Mouse (Mus musculus): ENCODE results near the gene L3mbtl3.

Gene L3mbtl3

DNA sequence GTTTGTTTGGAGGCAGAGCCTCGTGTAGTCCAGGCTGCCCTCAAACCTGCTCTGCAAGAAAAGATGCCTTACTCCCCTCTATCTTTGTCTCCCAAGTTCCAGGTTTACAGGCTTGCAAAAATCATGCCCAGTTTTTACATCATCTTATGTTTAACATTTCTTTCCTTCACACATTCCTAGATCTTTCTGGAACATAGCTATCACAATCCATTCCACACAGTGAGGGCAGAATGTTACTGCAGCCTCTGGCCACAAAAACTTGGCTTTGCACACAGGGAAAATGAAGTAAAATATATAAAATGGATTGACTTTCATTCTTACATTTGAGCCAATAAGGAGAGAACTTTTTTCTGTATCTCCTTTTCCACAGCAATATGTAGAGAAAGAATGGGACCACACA lies 136.7 kb downstream of the L3mbtl3 start:
- no peak for DNase-seq (ENCODE audit: low spot score)

DNA sequence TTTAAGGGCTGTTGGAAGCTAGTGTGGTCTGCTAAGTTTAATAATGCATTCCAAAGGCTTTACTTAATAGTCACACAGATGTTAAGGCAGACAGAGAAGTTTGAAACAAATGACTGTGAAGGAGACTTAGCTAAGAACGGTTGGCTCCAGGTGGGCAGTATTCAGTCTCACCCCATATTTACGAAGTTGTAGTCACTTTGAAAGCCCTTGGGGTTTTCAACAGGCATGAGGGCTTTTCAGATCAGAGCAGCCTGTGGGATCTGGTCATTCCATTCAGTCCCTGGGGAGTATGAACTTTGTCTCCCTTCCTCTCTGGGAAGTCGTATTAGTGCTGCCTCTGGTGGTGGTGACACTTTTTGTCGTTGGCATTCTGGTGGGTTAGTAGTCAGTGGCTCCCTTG lies 137.2 kb downstream of the L3mbtl3 start:
- DNase-seq (ENCODE audit: low spot score), result no peak

DNA sequence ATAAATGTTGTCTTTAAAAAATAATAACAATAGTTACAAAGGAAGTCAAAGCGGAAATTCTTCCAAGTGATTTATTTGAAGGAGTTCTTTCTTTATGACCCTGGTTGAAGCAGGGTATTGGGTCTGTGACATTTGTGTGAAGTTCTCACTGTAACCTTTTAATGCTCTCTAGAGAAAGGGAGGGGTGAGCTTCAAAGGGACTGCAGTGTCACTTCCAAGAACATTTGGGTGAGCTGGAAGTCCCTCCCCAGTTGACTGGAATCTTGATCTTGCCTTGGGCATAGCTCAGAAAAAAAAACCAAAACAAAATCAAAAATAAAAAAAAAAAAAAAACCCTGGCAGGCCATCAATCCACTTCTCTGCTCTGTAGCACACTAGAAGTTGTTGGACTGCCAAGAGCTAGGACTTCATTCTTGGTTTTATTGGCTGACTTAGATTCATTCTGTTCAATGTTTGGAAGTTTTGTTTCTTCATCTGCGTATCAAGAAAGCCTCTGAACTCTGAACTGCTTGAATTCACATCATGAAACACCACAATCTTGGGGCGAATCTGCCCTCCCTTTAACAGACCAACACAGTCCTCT lies 143.6 kb downstream of the L3mbtl3 start:
- no peak for DNase-seq (ENCODE audit: low spot score)

DNA sequence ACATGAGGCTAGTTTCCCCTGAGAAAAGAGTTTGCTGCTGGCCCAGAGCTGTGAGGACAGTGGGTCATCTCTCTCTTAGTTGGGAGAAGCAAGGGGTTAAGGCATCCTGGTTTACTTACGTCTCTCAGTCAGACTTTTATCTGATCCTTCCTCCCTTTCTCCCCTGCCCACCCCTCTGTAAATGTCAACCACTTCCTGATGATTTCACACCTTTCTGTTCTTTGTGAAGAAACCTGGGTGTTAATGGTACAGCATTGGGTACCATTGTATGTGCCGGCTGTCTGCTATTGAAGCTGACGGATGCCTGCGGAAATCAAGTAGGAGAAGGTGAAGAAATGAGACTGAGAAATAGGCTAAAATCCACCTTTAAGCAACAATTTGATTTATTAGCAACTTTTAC lies 146.3 kb downstream of the L3mbtl3 start, which contains the start of gene Samd3:
Gene Samd3 (plus strand): TSS at position 220 of the 400 bp plus-strand sequence.
- no peak for DNase-seq (ENCODE audit: low spot score)

DNA sequence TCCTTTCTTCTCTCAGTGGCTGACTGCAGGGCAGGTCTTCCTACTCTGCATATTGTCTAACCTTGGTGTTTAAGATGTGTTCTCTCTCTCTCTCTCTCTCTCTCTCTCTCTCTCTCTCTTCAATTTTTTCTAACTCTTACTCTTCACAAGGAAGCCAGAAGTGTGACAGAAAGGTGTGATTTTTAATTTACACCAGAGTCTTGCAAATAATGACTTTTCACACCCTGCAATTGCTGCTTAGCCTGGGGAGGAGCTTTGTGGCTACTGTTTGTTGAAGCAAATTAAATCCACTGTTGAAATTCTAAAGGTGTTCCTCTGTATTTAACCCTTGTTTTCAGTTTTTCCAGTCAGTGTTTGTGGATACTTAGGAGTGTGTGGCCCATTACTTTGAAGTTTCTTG lies 147.6 kb downstream of the L3mbtl3 start:
- no peak for DNase-seq (ENCODE audit: low spot score)

DNA sequence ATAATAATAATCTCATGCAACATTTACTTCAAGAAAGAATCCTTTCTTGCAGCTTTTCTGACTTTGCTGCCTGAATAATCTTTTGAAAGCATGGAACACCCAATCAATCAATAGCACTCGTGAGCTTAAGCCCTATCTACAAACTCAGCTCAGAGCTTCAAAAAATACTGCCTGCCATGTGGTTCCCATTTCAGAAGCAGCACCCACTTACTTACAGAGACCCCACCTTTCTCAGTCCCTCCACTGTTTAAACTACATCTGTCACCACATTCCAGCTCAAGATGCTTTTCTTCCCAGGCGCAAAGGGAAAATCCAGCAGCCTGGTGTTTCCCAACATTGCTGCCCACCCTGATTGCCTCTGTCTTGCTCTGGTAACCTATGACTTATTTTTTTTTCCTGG lies 149.0 kb downstream of the L3mbtl3 start:
- no peak for DNase-seq (ENCODE audit: low spot score)

DNA sequence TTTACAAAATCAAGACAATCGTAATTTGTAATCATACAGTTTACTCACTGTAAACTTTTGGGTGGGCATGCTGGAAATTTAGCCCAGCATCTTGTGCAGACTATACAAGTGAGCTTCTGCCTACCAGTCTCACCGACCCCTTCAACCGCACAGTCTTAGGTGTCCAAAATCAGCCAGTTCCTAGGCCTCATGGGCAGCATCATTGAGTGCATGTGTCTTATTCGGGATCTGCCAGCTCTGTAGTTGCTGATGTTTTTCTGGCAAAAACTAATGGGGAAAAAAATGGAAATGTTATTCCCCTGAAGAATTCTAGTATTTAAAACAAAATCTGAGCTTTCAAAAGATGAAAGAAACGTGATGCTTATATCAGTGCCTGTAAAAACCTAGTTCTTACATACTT lies 149.5 kb downstream of the L3mbtl3 start:
- DNase-seq (ENCODE audit: low spot score), result no peak
